Mouse (Mus musculus) MEL (cell line): ENCODE measurements around the gene Urb2. TPM values are rescaled to one million over a fixed set of nuclear protein-coding genes. Genes with fewer than 3 reads are reported as not detected.

Experiments
- DNase-seq: peaks from one replicate; pipeline ENCODE4 v3.0.0; 2011; ENCODE audit warnings: low read depth, low spot score
- H3K27ac ChIP-seq: 2 replicates; pipeline ENCODE4 v1.5.1; 2012; ENCODE audit warnings: low read depth, mild to moderate bottlenecking, control low read depth, low read length, moderate library complexity; ENCODE audit not compliant: control insufficient read depth
- H3K27me3 ChIP-seq, 2 experiments: fragments of 150-350 bp in 1 of 2; sonication (generic) in 1 of 2; 2 replicates each; pipeline ENCODE4 v1.6.1; 2012; ENCODE audit warnings: low read length in 2 of 2, mild to moderate bottlenecking in 2 of 2, improper control_type of control experiment in 1 of 2, moderate library complexity in 1 of 2; ENCODE audit not compliant: insufficient read depth in 2 of 2, control insufficient read depth in 1 of 2
- H3K36me3 ChIP-seq, 2 experiments: 2 replicates each; pipeline ENCODE4 v1.6.1; 2012 to 2014; ENCODE audit warnings: low read length in 2 of 2, improper control_type of control experiment in 1 of 2, inconsistent platforms in 1 of 2, mild to moderate bottlenecking in 1 of 2; ENCODE audit not compliant: insufficient read depth in 2 of 2, control insufficient read depth in 1 of 2
- H3K4me1 ChIP-seq, 2 experiments: fragments of 150-350 bp in 1 of 2; sonication (generic) in 1 of 2; 2 replicates each; pipeline ENCODE4 v1.6.1; 2012; ENCODE audit warnings: low read length in 2 of 2, improper control_type of control experiment in 1 of 2, mild to moderate bottlenecking in 1 of 2; ENCODE audit not compliant: insufficient read depth in 2 of 2, control insufficient read depth in 1 of 2
- H3K4me3 ChIP-seq, 2 experiments: fragments of 150-350 bp in 1 of 2; sonication (generic) in 1 of 2; 2 replicates each; pipeline ENCODE4 v1.5.1; 2012; ENCODE audit warnings: low read depth in 2 of 2, low read length in 2 of 2, mild to moderate bottlenecking in 2 of 2, moderate library complexity in 2 of 2, control low read depth in 1 of 2, improper control_type of control experiment in 1 of 2; ENCODE audit not compliant: control insufficient read depth in 1 of 2, insufficient read depth in 1 of 2
- H3K79me2 ChIP-seq: 2 replicates; pipeline ENCODE4 v1.6.1; 2012; ENCODE audit warnings: mild to moderate bottlenecking, low read length, moderate library complexity; ENCODE audit not compliant: control insufficient read depth, poor library complexity, insufficient read depth
- H3K9ac ChIP-seq: 2 replicates; pipeline ENCODE4 v1.6.1; 2012; ENCODE audit warnings: low read depth, mild to moderate bottlenecking, control low read depth, low read length, moderate library complexity; ENCODE audit not compliant: control insufficient read depth, poor library complexity, severe bottlenecking
- H3K9me3 ChIP-seq: fragments of 150-350 bp; sonication (generic); replicated peaks from 2 replicates; pipeline ENCODE4 v1.6.1; 2012; ENCODE audit warnings: mild to moderate bottlenecking, low read length, improper control_type of control experiment, moderate library complexity; ENCODE audit not compliant: insufficient read depth
- BHLHE40 ChIP-seq: IDR thresholded peaks from 2 replicates; pipeline ENCODE4 v1.6.1; 2012; ENCODE audit warnings: low read depth, mild to moderate bottlenecking, inconsistent platforms, low read length, improper control_type of control experiment, borderline replicate concordance
- CHD1 ChIP-seq: IDR thresholded peaks from 2 replicates; pipeline ENCODE4 v1.6.1; 2012; ENCODE audit warnings: low read depth, mild to moderate bottlenecking, inconsistent platforms, low read length, improper control_type of control experiment
- CHD2 ChIP-seq: IDR thresholded peaks from 2 replicates; pipeline ENCODE4 v1.6.1; 2011; ENCODE audit warnings: low read length, improper control_type of control experiment
- E2F4 ChIP-seq: IDR thresholded peaks from 2 replicates; pipeline ENCODE4 v1.6.1; 2011; ENCODE audit warnings: low read depth, low read length, improper control_type of control experiment, borderline replicate concordance
- ELF1 ChIP-seq: IDR thresholded peaks from 2 replicates; pipeline ENCODE4 v1.6.1; 2014; ENCODE audit warnings: low read depth, mild to moderate bottlenecking, inconsistent platforms, low read length, improper control_type of control experiment, moderate library complexity
- EP300 ChIP-seq, 2 experiments: IDR thresholded peaks; 2 replicates each; pipeline ENCODE4 v1.6.1; 2011; ENCODE audit warnings: improper control_type of control experiment in 2 of 2, low read length in 2 of 2, low read depth in 1 of 2, mild to moderate bottlenecking in 1 of 2
- ETS1 ChIP-seq: IDR thresholded peaks from 2 replicates; pipeline ENCODE4 v1.6.1; 2012; ENCODE audit warnings: low read depth, mild to moderate bottlenecking, inconsistent platforms, low read length, improper control_type of control experiment, moderate library complexity
- GABPA ChIP-seq: IDR thresholded peaks from 2 replicates; pipeline ENCODE4 v1.6.1; 2012; ENCODE audit warnings: low read depth, mild to moderate bottlenecking, inconsistent platforms, low read length, improper control_type of control experiment, moderate library complexity
- GATA1 ChIP-seq: IDR thresholded peaks from 2 replicates; pipeline ENCODE4 v1.6.1; 2011; ENCODE audit warnings: low read depth, low read length, improper control_type of control experiment
- HCFC1 ChIP-seq: IDR thresholded peaks from 2 replicates; pipeline ENCODE4 v1.6.1; 2012; ENCODE audit warnings: low read depth, mild to moderate bottlenecking, inconsistent platforms, low read length, improper control_type of control experiment, moderate library complexity
- JUND ChIP-seq: IDR thresholded peaks from 2 replicates; pipeline ENCODE4 v1.6.1; 2011; ENCODE audit warnings: low read depth, mild to moderate bottlenecking, improper control_type of control experiment, low read length
- MAFK ChIP-seq: IDR thresholded peaks from 2 replicates; pipeline ENCODE4 v1.6.1; 2011; ENCODE audit warnings: low read depth, mild to moderate bottlenecking, low read length, improper control_type of control experiment, borderline replicate concordance
- MAX ChIP-seq: IDR thresholded peaks from 2 replicates; pipeline ENCODE4 v1.6.1; 2011; ENCODE audit warnings: low read length, improper control_type of control experiment
- MAZ ChIP-seq: IDR thresholded peaks from 2 replicates; pipeline ENCODE4 v1.6.1; 2012; ENCODE audit warnings: low read depth, mild to moderate bottlenecking, inconsistent platforms, low read length, improper control_type of control experiment
- MXI1 ChIP-seq: IDR thresholded peaks from 2 replicates; pipeline ENCODE4 v1.6.1; 2011; ENCODE audit warnings: mild to moderate bottlenecking, low read depth, low read length, improper control_type of control experiment
- MYB ChIP-seq: IDR thresholded peaks from 2 replicates; pipeline ENCODE4 v1.6.1; 2011; ENCODE audit warnings: mild to moderate bottlenecking, low read depth, low read length, improper control_type of control experiment
- MYC ChIP-seq: IDR thresholded peaks from 2 replicates; pipeline ENCODE4 v1.6.1; 2011; ENCODE audit warnings: low read depth, mild to moderate bottlenecking, low read length, improper control_type of control experiment, moderate library complexity
- NELFE ChIP-seq: IDR thresholded peaks from 2 replicates; pipeline ENCODE4 v1.6.1; 2011; ENCODE audit warnings: low read depth, low read length, improper control_type of control experiment
- NRF1 ChIP-seq: IDR thresholded peaks from 2 replicates; pipeline ENCODE4 v1.6.1; 2014; ENCODE audit warnings: low read depth, mild to moderate bottlenecking, inconsistent platforms, low read length, improper control_type of control experiment, moderate library complexity; ENCODE audit not compliant: poor library complexity, insufficient read depth, severe bottlenecking
- POLR2A ChIP-seq, 2 experiments: IDR thresholded peaks; 2 replicates each; pipeline ENCODE4 v1.6.1; 2011 to 2012; ENCODE audit warnings: low read length in 2 of 2, mild to moderate bottlenecking in 2 of 2, control low read depth in 1 of 2, improper control_type of control experiment in 1 of 2, low read depth in 1 of 2, moderate library complexity in 1 of 2; ENCODE audit not compliant: control insufficient read depth in 1 of 2, insufficient read depth in 1 of 2, poor library complexity in 1 of 2
- POLR2AphosphoS2 ChIP-seq: IDR thresholded peaks from 2 replicates; pipeline ENCODE4 v1.6.1; 2011; ENCODE audit warnings: low read length, improper control_type of control experiment
- POLR2AphosphoS5 ChIP-seq: IDR thresholded peaks from 2 replicates; pipeline ENCODE4 v1.6.1; 2012; ENCODE audit warnings: low read depth, borderline replicate concordance, mild to moderate bottlenecking, inconsistent platforms, low read length, moderate library complexity, mixed read lengths
- RAD21 ChIP-seq: IDR thresholded peaks from 2 replicates; pipeline ENCODE4 v1.6.1; 2011; ENCODE audit warnings: mild to moderate bottlenecking, low read depth, low read length, improper control_type of control experiment
- SIN3A ChIP-seq: IDR thresholded peaks from 2 replicates; pipeline ENCODE4 v1.6.1; 2012; ENCODE audit warnings: low read length, improper control_type of control experiment, inconsistent platforms
- SMC3 ChIP-seq: IDR thresholded peaks from 2 replicates; pipeline ENCODE4 v1.6.1; 2011; ENCODE audit warnings: low read depth, low read length, improper control_type of control experiment
- TAL1 ChIP-seq: IDR thresholded peaks from 2 replicates; pipeline ENCODE4 v1.6.1; 2012; ENCODE audit warnings: mild to moderate bottlenecking, inconsistent platforms, low read length, moderate library complexity, mixed read lengths
- TBP ChIP-seq: IDR thresholded peaks from 2 replicates; pipeline ENCODE4 v1.8.0; 2011; ENCODE audit warnings: low read depth, low read length, improper control_type of control experiment
- TCF12 ChIP-seq: IDR thresholded peaks from 2 replicates; pipeline ENCODE4 v1.6.1; 2014; ENCODE audit warnings: low read depth, mild to moderate bottlenecking, inconsistent platforms, low read length, improper control_type of control experiment, moderate library complexity
- USF1 ChIP-seq: IDR thresholded peaks from 2 replicates; pipeline ENCODE4 v1.6.1; 2014; ENCODE audit warnings: low read depth, mild to moderate bottlenecking, inconsistent platforms, low read length, improper control_type of control experiment, moderate library complexity
- ZC3H11A ChIP-seq: IDR thresholded peaks from 2 replicates; pipeline ENCODE4 v1.6.1; 2012; ENCODE audit warnings: low read depth, mild to moderate bottlenecking, inconsistent platforms, low read length, improper control_type of control experiment
- ZKSCAN1 ChIP-seq: IDR thresholded peaks from 2 replicates; pipeline ENCODE4 v1.6.1; 2012; ENCODE audit warnings: low read depth, mild to moderate bottlenecking, inconsistent platforms, low read length, improper control_type of control experiment, moderate library complexity
- ZMIZ1 ChIP-seq: IDR thresholded peaks from 2 replicates; pipeline ENCODE4 v1.6.1; 2012; ENCODE audit warnings: low read depth, mild to moderate bottlenecking, inconsistent platforms, low read length, improper control_type of control experiment, moderate library complexity
- ZNF384 ChIP-seq: IDR thresholded peaks from 2 replicates; pipeline ENCODE4 v1.6.1; 2012; ENCODE audit warnings: low read depth, mild to moderate bottlenecking, inconsistent platforms, low read length, improper control_type of control experiment
- polyA plus RNA-seq, 2 experiments: library from polyadenylated mRNA; stranded (reverse) in 1 of 2; unstranded in 1 of 2; fragments of >175 nt in 1 of 2; fragments of >200 nt in 1 of 2; gene quantifications; 2 replicates each; pipeline versions ENCODE4 v1.2.1 to v1.2.4; 2012; ENCODE audit warnings: low replicate concordance in 2 of 2, low read depth in 1 of 2; ENCODE audit not compliant: insufficient read length in 2 of 2, insufficient read depth in 1 of 2, missing spikeins in 1 of 2
- total RNA-seq: library from RNA; depleted of rRNA; stranded (reverse); fragments of 300-350 nt; gene quantifications from 2 replicates; pipeline ENCODE4 v1.2.3, GENCODE M21; 2012; rRNA removed

Urb2 gene
- total RNA-seq = 39.7 and 40.1 TPM in 2 replicates
- polyA plus RNA-seq = 10 to 100 TPM; 31.6 to 82.4 TPM

GRCm38 (mm10) chr8:124021237-124022227 is at the start of gene Urb2, which contains the start of gene Taf5l:
Gene Urb2 (plus strand): TSS chr8:124021508.
Gene Taf5l (minus strand): TSS chr8:124021397.
- H3K27ac ChIP-seq = peak within 1 kb of the TSS; percentile 89
- H3K4me3 ChIP-seq = peak within 1 kb of the TSS; percentile 96 to 100
- peaks cover 9 to 27% of the 10 kb centered on the region in 2 experiments for H3K4me1 ChIP-seq
- H3K9ac ChIP-seq = peak within 1 kb of the TSS; percentile 98
- no peaks in the 10 kb centered on the region for H3K27me3 ChIP-seq
- peak; percentile 94 for DNase-seq
- H3K9me3 ChIP-seq = no peaks in the 10 kb centered on the region
- TF ChIP-seq NELFE (peak; percentile 86), POLR2A (IDR thresholded peaks at IDR 0.05; ENCODE audit: control insufficient read depth in 1 of 2, insufficient read depth in 1 of 2, low read depth in 1 of 2, low read length in 2 of 2, poor library complexity in 1 of 2) (peak; percentile 77 to 82), SMC3 (no peak), ZNF384 (no peak), ZKSCAN1 (no peak), MAFK (no peak), POLR2AphosphoS5 (no peak), BHLHE40 (no peak), ETS1 (peak; percentile 53), NRF1 (0 out of 2 replicates have a peak, but pooled peaks have one; percentile 18), GABPA (no peak), RAD21 (no peak), CHD2 (no peak), MYC (peak; percentile 95), MYB (peak; percentile 100), USF1 (peak; percentile 60), MXI1 (peak; percentile 99), TAL1 (no peak), TBP (peak; percentile 70), EP300 (IDR thresholded peaks at IDR 0.05; ENCODE audit: low read depth in 1 of 2, low read length in 2 of 2) (peak in 1 of 2 experiments; percentile 81; a peak in 2 of 4 replicates), POLR2AphosphoS2 (peak; percentile 84; the same call in 1 of the 2 replicates), MAZ (peak; percentile 88), SIN3A (peak; percentile 98), ZMIZ1 (peak; percentile 49; the same call in 1 of the 2 replicates), E2F4 (no peak), GATA1 (no peak), CHD1 (no peak), ELF1 (peak; percentile 85), ZC3H11A (no peak), JUND (no peak), TCF12 (peak; percentile 71), HCFC1 (peak; percentile 88), MAX (peak; percentile 93)
- peaks cover 71% of the 10 kb centered on the region for H3K79me2 ChIP-seq
- peaks cover 31 to 47% of the 10 kb centered on the region in 2 experiments for H3K36me3 ChIP-seq
